Mouse (Mus musculus) bone marrow, adult 2 months (tissue): ENCODE measurements around the gene Sema3f. TPM values are rescaled to one million over a fixed set of nuclear protein-coding genes. Genes with fewer than 3 reads are reported as not detected.

ENCODE experiments used
- H3K27ac ChIP-seq: fragments of 200-500 bp; 2 replicates; pipeline ENCODE4 v1.5.1; 2012; ENCODE audit warnings: low read depth, mild to moderate bottlenecking, control low read depth, inconsistent platforms, low read length; ENCODE audit not compliant: control insufficient read depth, poor library complexity, insufficient read depth
- H3K4me1 ChIP-seq: fragments of 200-500 bp; 2 replicates; pipeline ENCODE4 v1.6.1; 2011; ENCODE audit warnings: low read length; ENCODE audit not compliant: control insufficient read depth, insufficient read depth
- H3K4me3 ChIP-seq: fragments of 200-500 bp; replicated peaks from 2 replicates; pipeline ENCODE3; 2011; ENCODE audit warnings: mild to moderate bottlenecking, low read depth, low read length, control low read depth; ENCODE audit not compliant: control insufficient read depth
- CTCF ChIP-seq: fragments of 200-500 bp; IDR thresholded peaks from 2 replicates; pipeline ENCODE4 v1.5.1; 2011; ENCODE audit warnings: low read length, control low read depth; ENCODE audit not compliant: control insufficient read depth, insufficient read depth
- POLR2A ChIP-seq: fragments of 200-500 bp; IDR thresholded peaks from 2 replicates; pipeline ENCODE4 v1.6.1; 2011; ENCODE audit warnings: low read depth, mild to moderate bottlenecking, control low read depth, low read length, borderline replicate concordance; ENCODE audit not compliant: control insufficient read depth
- WGBS: fragments of 180-500 bp; shearing (Covaris S2); methylation state at CpG from one replicate; pipeline ENCODE4 v1.1.7; 2018; 5-methylcytosine and 5-hydroxymethylcytosine counted together
- polyA plus RNA-seq: library from polyadenylated mRNA; stranded (reverse); fragments of >200 nt; gene quantifications from 2 replicates; pipeline ENCODE4 v1.2.4, GENCODE M21; 2011; ENCODE audit warnings: low replicate concordance; ENCODE audit not compliant: missing spikeins, insufficient read depth, insufficient read length

Gene Sema3f
- polyA plus RNA-seq, 1 experiment, result 5.0 TPM

DNA sequence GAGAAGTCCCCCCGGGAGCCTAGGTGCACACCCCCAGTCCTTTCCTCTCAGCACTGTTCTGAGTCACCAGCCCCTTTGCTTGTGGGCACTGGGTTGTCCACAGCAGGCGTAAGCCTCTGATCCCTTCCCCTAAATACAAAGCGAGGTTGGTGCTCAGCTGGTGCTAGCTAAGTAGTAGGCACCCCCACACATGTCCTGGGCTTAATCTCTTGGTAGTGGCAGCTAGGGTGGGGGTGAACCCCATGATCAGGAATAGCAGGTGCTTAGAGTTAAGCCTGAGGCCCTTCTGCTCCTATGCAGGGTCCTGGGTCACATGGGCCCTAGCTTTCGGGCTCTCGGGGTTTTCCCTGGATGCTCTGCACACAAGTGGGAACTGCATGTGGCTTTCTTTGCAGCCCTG is 53.1 kb downstream of the Sema3f start:
- H3K27ac ChIP-seq, result no peak overlapping the region
- H3K4me3 ChIP-seq, result no peak overlapping the region
- 67% methylated on average over 5 of the region's 5 CpGs for WGBS
- H3K4me1 ChIP-seq, result no peaks in the 10 kb centered on the region
- no peak for TF ChIP-seq POLR2A
- TF ChIP-seq CTCF, result no peak

DNA sequence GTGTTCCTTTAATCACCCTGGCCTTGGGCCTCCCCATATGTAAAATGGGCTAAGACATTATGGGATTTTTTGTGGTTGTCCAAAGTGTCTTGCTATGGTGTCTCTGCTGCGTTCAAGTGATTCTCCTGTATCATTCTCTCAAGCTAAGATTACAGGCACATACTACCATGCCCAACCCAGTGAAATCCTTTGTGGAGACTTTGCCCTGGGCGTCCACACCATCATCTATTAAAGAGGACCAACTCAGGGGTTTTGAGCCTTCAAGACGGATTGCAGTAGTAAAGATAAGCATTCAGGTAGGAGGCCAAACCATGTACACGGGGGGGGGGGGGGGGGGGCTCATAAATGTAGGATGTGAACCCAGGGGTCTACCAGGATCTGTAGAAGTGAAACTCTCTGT is 55.7 kb downstream of the Sema3f start:
- no peak overlapping the region for H3K27ac ChIP-seq
- H3K4me3 ChIP-seq, result no peak overlapping the region
- WGBS, result 57% methylated on average over 4 of the region's 4 CpGs
- TF ChIP-seq POLR2A (no peak), CTCF (no peak)
- H3K4me1 ChIP-seq, result no peaks in the 10 kb centered on the region

DNA sequence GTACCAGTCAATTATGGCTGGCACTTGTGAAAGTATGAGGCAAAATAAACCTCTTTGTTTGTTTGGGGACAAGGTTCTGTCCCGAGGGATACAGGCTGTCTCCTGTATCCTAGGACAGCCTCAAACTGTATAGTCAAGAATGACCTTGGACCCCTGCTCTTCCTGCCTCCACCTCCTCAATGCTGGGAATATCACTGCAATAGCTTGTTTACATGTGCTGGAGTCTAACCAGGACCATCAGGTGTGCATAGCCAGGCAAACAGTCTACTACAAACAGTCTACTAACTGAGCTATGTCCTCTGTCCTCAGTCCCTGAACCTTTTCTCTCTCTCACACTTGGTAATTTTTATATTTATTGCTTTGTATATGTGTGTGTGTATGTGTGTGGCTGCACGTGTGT is 56.8 kb downstream of the Sema3f start:
- H3K27ac ChIP-seq, result no peak overlapping the region
- TF ChIP-seq CTCF, result no peak
- no peak for TF ChIP-seq POLR2A
- no peak overlapping the region for H3K4me3 ChIP-seq
- WGBS, result 72% methylated on average over 2 of the region's 2 CpGs
- no peaks in the 10 kb centered on the region for H3K4me1 ChIP-seq

DNA sequence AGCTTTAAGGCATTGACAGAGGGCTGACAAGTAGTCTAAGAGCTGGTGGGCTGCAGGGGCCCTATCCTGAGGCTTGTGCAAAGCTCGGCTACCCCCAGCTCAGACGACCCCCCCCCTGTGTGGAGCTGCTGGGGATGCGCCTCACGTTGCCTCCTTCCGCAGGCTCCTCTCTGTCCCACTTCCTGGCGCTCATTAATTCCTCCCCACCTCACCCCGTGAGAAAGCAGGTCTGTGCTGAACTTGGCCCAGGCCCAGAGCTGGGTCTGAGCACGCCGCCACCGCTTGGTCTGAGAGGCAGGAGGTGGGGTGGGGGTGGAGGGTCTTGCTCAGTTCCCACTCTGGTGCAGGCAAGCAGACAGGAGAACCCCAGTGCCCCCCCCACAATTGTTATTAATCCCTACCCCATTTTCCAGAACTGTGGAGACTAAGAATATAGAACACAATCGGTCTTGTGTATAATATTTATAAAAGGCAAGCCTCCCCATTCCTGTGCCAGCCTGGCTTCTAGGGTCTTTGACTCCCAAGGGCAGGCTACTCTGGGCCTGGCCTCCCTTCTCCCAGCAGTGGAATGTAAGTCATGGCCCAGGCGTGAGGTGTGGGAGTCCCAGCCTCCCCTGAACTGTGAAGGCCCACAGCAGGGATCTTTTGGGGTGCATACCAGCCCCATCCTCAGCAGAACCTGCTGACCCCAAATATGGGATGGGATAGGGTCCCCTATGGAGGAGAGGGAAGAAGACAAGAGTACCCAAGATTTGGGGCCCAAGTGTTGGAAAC is 59.4 kb downstream of the Sema3f start:
- Histone ChIP-seq H3K4me1 (no peaks in the 10 kb centered on the region), H3K27ac (no peak overlapping the region), H3K4me3 (no peak overlapping the region)
- WGBS, result 56% methylated on average over 12 of the region's 12 CpGs
- TF ChIP-seq CTCF (no peak), POLR2A (no peak)

GRCm38 (mm10) chr9:107650225-107650624 is 60.0 kb downstream of the Sema3f start:
- 85% methylated on average over 7 of the region's 7 CpGs for WGBS
- no peak overlapping the region for H3K27ac ChIP-seq
- TF ChIP-seq CTCF (no peak), POLR2A (no peak)
- H3K4me1 ChIP-seq, result no peaks in the 10 kb centered on the region
- no peak overlapping the region for H3K4me3 ChIP-seq

GRCm38 (mm10) chr9:107648767-107649166 is 61.5 kb downstream of the Sema3f start:
- no peaks in the 10 kb centered on the region for H3K4me1 ChIP-seq
- TF ChIP-seq POLR2A, result no peak
- no peak for TF ChIP-seq CTCF
- 68% methylated on average over 3 of the region's 3 CpGs for WGBS

DNA sequence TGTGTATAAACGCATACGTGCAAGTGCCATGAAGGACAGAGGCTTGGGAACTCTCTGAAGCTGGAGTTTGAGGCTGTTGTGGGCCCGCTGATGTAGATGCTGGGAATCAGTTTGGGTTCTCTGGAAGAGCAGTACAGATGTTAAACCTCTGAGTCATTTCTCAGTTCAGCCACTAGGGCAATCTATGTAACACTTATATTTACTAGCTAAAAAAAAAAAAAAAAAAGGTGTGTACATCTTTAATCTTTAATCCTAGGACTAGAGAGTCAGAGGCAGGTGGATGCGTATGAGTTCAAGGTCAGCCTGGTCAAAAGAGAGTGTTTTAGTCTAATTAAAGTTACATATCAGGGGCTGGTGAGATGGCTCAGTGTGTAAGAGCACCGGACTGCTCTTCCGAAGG is 63.3 kb downstream of the Sema3f start:
- WGBS, result 80% methylated on average over 6 of the region's 6 CpGs
- H3K4me1 ChIP-seq, result no peaks in the 10 kb centered on the region
- H3K27ac ChIP-seq, result no peak overlapping the region
- TF ChIP-seq CTCF, result no peak
- no peak for TF ChIP-seq POLR2A
- no peak overlapping the region for H3K4me3 ChIP-seq

More at GRCm38 (mm10) chr9:107648767-107649166, 61.5 kb downstream of the Sema3f start:
- Histone ChIP-seq H3K27ac (no peak overlapping the region), H3K4me3 (no peak overlapping the region)

DNA sequence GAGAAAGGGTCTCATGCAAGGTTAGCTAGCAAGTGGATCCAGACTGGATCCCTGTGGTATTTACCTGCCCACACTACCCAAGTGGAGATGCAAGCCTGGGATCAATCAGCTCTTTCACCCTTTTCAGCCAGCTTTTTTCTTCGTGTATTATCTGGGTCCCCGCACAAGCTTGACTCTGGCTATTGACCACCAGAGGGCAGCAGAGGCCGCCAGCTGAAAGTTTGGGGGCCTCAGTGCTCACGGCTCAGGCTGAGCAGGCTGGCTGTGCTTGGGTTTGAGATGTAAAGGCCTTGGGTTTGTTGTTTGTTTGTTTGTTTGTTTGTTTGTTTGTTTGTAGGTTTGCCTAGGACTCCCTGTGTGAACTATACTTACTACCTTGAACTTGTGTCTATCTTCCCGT is 64.7 kb downstream of the Sema3f start:
- TF ChIP-seq CTCF (peak; percentile 93), POLR2A (no peak)
- peaks cover 3% of the 10 kb centered on the region; the same call in 1 of the 2 replicates for H3K4me1 ChIP-seq
- no peak overlapping the region for H3K27ac ChIP-seq
- H3K4me3 ChIP-seq, result no peak overlapping the region
- 13% methylated on average over 5 of the region's 5 CpGs for WGBS
